Mouse (Mus musculus) neural tube, embryonic 14.5 days (tissue): ENCODE measurements around the gene Inka2. TPM values are rescaled to one million over a fixed set of nuclear protein-coding genes. Genes with fewer than 3 reads are reported as not detected.

Experiments used
- ATAC-seq: fragments of 200-750 bp; cut with Nextera tagmentation; 2 replicates; pipeline ENCODE4 v1.8.0; 2017; ENCODE audit warnings: low read depth, mild to moderate bottlenecking, moderate TSS enrichment, moderate library complexity
- H3K27ac ChIP-seq: fragments of 300-500 bp; sonication (generic); 2 replicates; pipeline ENCODE4 v1.5.1; 2014; ENCODE audit warnings: low read depth, mild to moderate bottlenecking, control low read depth, low read length, moderate library complexity, mixed read lengths
- H3K27me3 ChIP-seq: fragments of 300-500 bp; sonication (generic); 2 replicates; pipeline ENCODE4 v1.6.1; 2014; ENCODE audit warnings: low read length; ENCODE audit not compliant: control insufficient read depth, insufficient read depth
- H3K36me3 ChIP-seq: fragments of 300-500 bp; sonication (generic); 2 replicates; pipeline ENCODE4 v1.6.1; 2014; ENCODE audit warnings: low read length, mixed read lengths; ENCODE audit not compliant: control insufficient read depth, insufficient read depth
- H3K4me1 ChIP-seq: fragments of 300-500 bp; sonication (generic); 2 replicates; pipeline ENCODE4 v1.6.1; 2014; ENCODE audit warnings: low read length; ENCODE audit not compliant: control insufficient read depth, insufficient read depth
- H3K4me2 ChIP-seq: fragments of 300-500 bp; sonication (generic); 2 replicates; pipeline ENCODE4 v1.6.1; 2014; ENCODE audit warnings: mild to moderate bottlenecking, low read depth, low read length, control low read depth
- H3K4me3 ChIP-seq: fragments of 300-500 bp; sonication (generic); 2 replicates; pipeline ENCODE4 v1.5.1; 2014; ENCODE audit warnings: low read depth, low read length, control low read depth, mixed read lengths
- H3K9ac ChIP-seq: fragments of 300-500 bp; sonication (generic); replicated peaks from 2 replicates; pipeline ENCODE4 v1.6.1; 2014; ENCODE audit warnings: low read depth, mild to moderate bottlenecking, control low read depth, low read length, mixed read lengths
- H3K9me3 ChIP-seq: fragments of 300-500 bp; sonication (generic); 2 replicates; pipeline ENCODE4 v1.6.1; 2016; ENCODE audit warnings: low read length; ENCODE audit not compliant: control insufficient read depth
- WGBS: fragments of 180-500 bp; shearing (Covaris S2); extraction: QIAGEN DNeasy Blood & Tissue Kit; methylation state at CpG from one replicate; pipeline ENCODE4 v1.1.7; 2014; 5-methylcytosine and 5-hydroxymethylcytosine counted together
- polyA plus RNA-seq: library from polyadenylated mRNA; unstranded; fragments of >200 nt; fragmentation: Nextera tagmentation; extraction: Ambion mirVana; gene quantifications from 2 replicates; pipeline ENCODE4 v1.2.1, GENCODE M21; 2014

Gene Inka2
- polyA plus RNA-seq, 1 experiment from 2014 or later, result 3.6 TPM

- WGBS, result 85% methylated on average over 4 of the region's 4 CpGs
- H3K27me3 ChIP-seq, result no peaks in the 10 kb centered on the region
- H3K4me1 ChIP-seq, result no peaks in the 10 kb centered on the region
- no peak overlapping the region for H3K27ac ChIP-seq
- no peak overlapping the region for H3K4me2 ChIP-seq
- H3K9me3 ChIP-seq, result no peaks in the 10 kb centered on the region
- H3K36me3 ChIP-seq, result peaks cover 7% of the 10 kb centered on the region
- H3K4me3 ChIP-seq, result no peak overlapping the region
- no peak overlapping the region for H3K9ac ChIP-seq
- ATAC-seq, result no peak
Observed at GRCm38 (mm10) chr3:105733538-105733937, 29.1 kb downstream of the Inka2 start.

GRCm38 (mm10) chr3:105735285-105735684 lies 30.9 kb downstream of the Inka2 start:
- Histone ChIP-seq H3K27ac (no peak overlapping the region), H3K4me1 (no peaks in the 10 kb centered on the region), H3K27me3 (no peaks in the 10 kb centered on the region), H3K9me3 (no peaks in the 10 kb centered on the region), H3K36me3 (peaks cover 7% of the 10 kb centered on the region), H3K4me2 (no peak overlapping the region), H3K4me3 (no peak overlapping the region), H3K9ac (no peak overlapping the region)
- ATAC-seq, result no peak

GRCm38 (mm10) chr3:105736148-105736547 lies 31.7 kb downstream of the Inka2 start:
- Histone ChIP-seq H3K36me3 (peaks cover 1% of the 10 kb centered on the region; the same call in 1 of the 2 replicates), H3K27ac (no peak overlapping the region), H3K4me2 (no peak overlapping the region), H3K9me3 (no peaks in the 10 kb centered on the region), H3K4me3 (no peak overlapping the region), H3K9ac (no peak overlapping the region), H3K27me3 (no peaks in the 10 kb centered on the region), H3K4me1 (no peaks in the 10 kb centered on the region)
- WGBS, result 95% methylated on average over 1 of the region's 1 CpGs
- ATAC-seq, result no peak

GRCm38 (mm10) chr3:105737070-105737469 lies 32.7 kb downstream of the Inka2 start:
- H3K9ac ChIP-seq, result no peak overlapping the region
- no peaks in the 10 kb centered on the region; the same call in 1 of the 2 replicates for H3K36me3 ChIP-seq
- no peaks in the 10 kb centered on the region for H3K27me3 ChIP-seq
- no peaks in the 10 kb centered on the region for H3K9me3 ChIP-seq
- no peak overlapping the region for H3K4me2 ChIP-seq
- H3K27ac ChIP-seq, result no peak overlapping the region
- H3K4me3 ChIP-seq, result no peak overlapping the region
- 96% methylated on average over 7 of the region's 7 CpGs for WGBS
- ATAC-seq, result no peak
- no peaks in the 10 kb centered on the region for H3K4me1 ChIP-seq

GRCm38 (mm10) chr3:105737666-105738065 lies 33.3 kb downstream of the Inka2 start:
- no peak for ATAC-seq

GRCm38 (mm10) chr3:105746542-105746941 lies 42.1 kb downstream of the Inka2 start:
- no peak overlapping the region for H3K27ac ChIP-seq
- H3K4me2 ChIP-seq, result no peak overlapping the region
- H3K9me3 ChIP-seq, result no peaks in the 10 kb centered on the region
- no peaks in the 10 kb centered on the region for H3K4me1 ChIP-seq
- H3K9ac ChIP-seq, result no peak overlapping the region
- no peaks in the 10 kb centered on the region for H3K36me3 ChIP-seq
- H3K4me3 ChIP-seq, result no peak overlapping the region
- WGBS, result 93% methylated on average over 2 of the region's 2 CpGs
- no peak for ATAC-seq
- H3K27me3 ChIP-seq, result no peaks in the 10 kb centered on the region

More at GRCm38 (mm10) chr3:105737666-105738065, 33.3 kb downstream of the Inka2 start:
- Histone ChIP-seq H3K9ac (no peak overlapping the region), H3K9me3 (no peaks in the 10 kb centered on the region), H3K27me3 (no peaks in the 10 kb centered on the region), H3K4me1 (no peaks in the 10 kb centered on the region), H3K27ac (no peak overlapping the region), H3K36me3 (no peaks in the 10 kb centered on the region; the same call in 1 of the 2 replicates), H3K4me2 (no peak overlapping the region), H3K4me3 (no peak overlapping the region)
- WGBS, result 84% methylated on average over 3 of the region's 3 CpGs

- ATAC-seq, result no peak
- no peak overlapping the region for H3K27ac ChIP-seq
- no peak overlapping the region for H3K9ac ChIP-seq
- no peak overlapping the region for H3K4me3 ChIP-seq
- no peaks in the 10 kb centered on the region for H3K9me3 ChIP-seq
- no peak overlapping the region for H3K4me2 ChIP-seq
- no peaks in the 10 kb centered on the region for H3K36me3 ChIP-seq
- H3K4me1 ChIP-seq, result no peaks in the 10 kb centered on the region
- 85% methylated on average over 2 of the region's 2 CpGs for WGBS
- H3K27me3 ChIP-seq, result no peaks in the 10 kb centered on the region
Observed at GRCm38 (mm10) chr3:105750810-105751209, 46.4 kb downstream of the Inka2 start.

GRCm38 (mm10) chr3:105754184-105754583 lies 49.8 kb downstream of the Inka2 start:
- no peak overlapping the region for H3K27ac ChIP-seq
- H3K9me3 ChIP-seq, result no peaks in the 10 kb centered on the region
- no peaks in the 10 kb centered on the region for H3K36me3 ChIP-seq
- H3K4me2 ChIP-seq, result no peak overlapping the region
- H3K9ac ChIP-seq, result no peak overlapping the region
- H3K4me3 ChIP-seq, result no peak overlapping the region
- 77% methylated on average over 3 of the region's 3 CpGs for WGBS
- no peaks in the 10 kb centered on the region for H3K4me1 ChIP-seq
- H3K27me3 ChIP-seq, result no peaks in the 10 kb centered on the region
- ATAC-seq, result no peak

DNA sequence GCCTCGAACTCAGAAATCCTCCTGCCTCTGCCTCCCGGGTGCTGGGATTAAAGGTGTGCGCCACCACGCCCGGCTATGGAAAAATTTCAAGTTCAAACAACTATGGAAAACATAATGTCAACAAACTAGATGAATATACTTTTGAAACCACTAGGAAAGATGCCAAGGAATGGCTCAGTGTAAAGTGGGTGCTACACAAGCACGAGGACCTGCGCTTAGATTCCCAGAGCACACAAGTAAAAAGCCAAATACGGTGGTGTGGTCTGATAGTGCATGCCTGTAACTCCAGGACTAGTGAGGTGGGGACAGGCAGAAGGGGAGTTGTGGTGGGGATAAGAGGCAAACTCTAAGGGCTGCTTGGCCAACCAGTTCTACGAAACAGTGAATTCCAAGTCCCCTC lies 50.7 kb downstream of the Inka2 start:
- H3K9ac ChIP-seq, result no peak overlapping the region
- H3K4me3 ChIP-seq, result no peak overlapping the region
- no peaks in the 10 kb centered on the region for H3K4me1 ChIP-seq
- no peaks in the 10 kb centered on the region for H3K27me3 ChIP-seq
- H3K9me3 ChIP-seq, result no peaks in the 10 kb centered on the region
- no peak overlapping the region for H3K27ac ChIP-seq
- ATAC-seq, result no peak
- no peaks in the 10 kb centered on the region for H3K36me3 ChIP-seq
- H3K4me2 ChIP-seq, result no peak overlapping the region
- WGBS, result 98% methylated on average over 9 of the region's 9 CpGs

GRCm38 (mm10) chr3:105756505-105756904 lies 52.1 kb downstream of the Inka2 start:
- ATAC-seq, result no peak
- Histone ChIP-seq H3K27me3 (no peaks in the 10 kb centered on the region), H3K4me3 (no peak overlapping the region), H3K4me2 (no peak overlapping the region), H3K9ac (no peak overlapping the region), H3K9me3 (no peaks in the 10 kb centered on the region), H3K36me3 (no peaks in the 10 kb centered on the region), H3K27ac (no peak overlapping the region), H3K4me1 (no peaks in the 10 kb centered on the region)
- WGBS, result 81% methylated on average over 2 of the region's 2 CpGs
